Mouse (Mus musculus): ENCODE results near the gene Ap5m1.

DNA sequence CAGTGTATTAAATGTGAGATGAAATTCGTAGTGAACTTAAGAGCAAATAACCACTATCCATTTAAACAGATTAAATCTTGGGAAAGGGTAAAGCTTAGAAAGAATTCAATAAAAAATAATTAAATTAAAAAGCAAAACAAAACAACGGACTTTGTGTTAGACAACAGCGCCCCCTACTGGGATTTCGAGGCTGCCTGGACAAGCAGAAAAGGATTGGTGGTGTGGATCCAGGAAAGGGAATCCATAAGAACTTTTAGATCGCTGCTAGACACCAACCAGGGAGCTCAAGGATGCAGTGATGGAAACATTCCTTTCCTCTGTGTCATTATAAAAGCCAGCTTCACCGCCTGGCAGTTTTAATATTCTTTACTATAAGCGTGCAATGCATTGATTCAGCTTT lies 52.5 kb downstream of the Ap5m1 start:
- TF ChIP-seq CTCF (IDR thresholded peaks at IDR 0.05 in 2 of 3, conservative IDR thresholded peaks at IDR 0.05 in 1 of 3; ENCODE audit: control insufficient read depth in 1 of 3, insufficient read depth in 1 of 3, low read depth in 2 of 3, low read length in 3 of 3, poor library complexity in 1 of 3, severe bottlenecking in 1 of 3) = peak; percentile 60 to 82 (median 73)
- TF ChIP-seq POLR2A (IDR thresholded peaks at IDR 0.05; ENCODE audit: control insufficient read depth in 1 of 2, insufficient read depth in 1 of 2, low read depth in 1 of 2, low read length in 2 of 2, poor library complexity in 1 of 2) = no peak
- no peak for TF ChIP-seq JUND (IDR thresholded peaks at IDR 0.05; ENCODE audit: low read depth, low read length)
- no peak for TF ChIP-seq MEF2A (IDR thresholded peaks at IDR 0.05; ENCODE audit: extremely low read depth, insufficient replicate concordance, low read depth, low read length, poor library complexity, severe bottlenecking)
- TF ChIP-seq KAT2A (conservative IDR thresholded peaks at IDR 0.05; ENCODE audit: low read depth, low read length) = no peak
- no peak for TF ChIP-seq USF2 (IDR thresholded peaks at IDR 0.05; ENCODE audit: borderline replicate concordance in 1 of 2, insufficient read depth in 1 of 2, low read depth in 1 of 2, low read length in 2 of 2)
- TF ChIP-seq RCOR1 (IDR thresholded peaks at IDR 0.05; ENCODE audit: low read depth, low read length) = no peak
- no peak for TF ChIP-seq HCFC1 (IDR thresholded peaks at IDR 0.05; ENCODE audit: low read depth, low read length)
- TF ChIP-seq GATA1 (IDR thresholded peaks at IDR 0.05; ENCODE audit: low read depth, low read length) = no peak
- TF ChIP-seq EP300 (IDR thresholded peaks at IDR 0.05; ENCODE audit: low read depth in 1 of 2, low read length in 2 of 2) = no peak
